Mouse (Mus musculus) heart, adult 18-20 months (tissue): ENCODE results near the gene Rgs14. TPM values are rescaled to one million over a fixed set of nuclear protein-coding genes. Genes with fewer than 3 reads are reported as not detected.

ENCODE experiments used
- total RNA-seq, 2 experiments: library from RNA; stranded (reverse); gene quantifications; 2 replicates each; pipeline ENCODE4 v1.2.3; 2021

The Rgs14 gene
- total RNA-seq, 2 experiments from 2014 or later, result 0.57 to 1.5 TPM

Other genes starting within 250 kb of the Rgs14 start
- not detected for gene Gm17617, start 236.2 kb upstream of the Rgs14 start, total RNA-seq
- under 1 TPM; 0.28 to 0.30 TPM for gene Fgfr4, start 217.1 kb upstream of the Rgs14 start, total RNA-seq
- 10 to 100 TPM; 51.8 to 51.9 TPM for gene Nsd1, start 159.9 kb upstream of the Rgs14 start, total RNA-seq
- gene Prelid1, start 49.2 kb upstream of the Rgs14 start, total RNA-seq, result 10 to 100 TPM; 40.4 to 47.3 TPM
- gene Rab24, start 47.8 kb upstream of the Rgs14 start, total RNA-seq, result 10 to 100 TPM; 35.2 to 38.0 TPM
- under 1 TPM; 0.21 to 0.37 TPM for gene Mxd3, start 39.9 kb upstream of the Rgs14 start, total RNA-seq
- gene Lman2, start 6.9 kb upstream of the Rgs14 start, total RNA-seq, result 10 to 100 TPM; 46.7 to 51.6 TPM
- gene Slc34a1, start 28.5 kb downstream of the Rgs14 start, total RNA-seq, result not detected
- gene Pfn3, start 45.5 kb downstream of the Rgs14 start, total RNA-seq, result not detected
- gene F12, start 57.1 kb downstream of the Rgs14 start, total RNA-seq, result not detected
- gene Grk6, start 75.3 kb downstream of the Rgs14 start, total RNA-seq, result 10 to 100 TPM; 13.9 to 17.1 TPM
- gene Prr7, start 94.5 kb downstream of the Rgs14 start, total RNA-seq, result under 1 TPM; 0.45 to 0.82 TPM
- 1 to 10 TPM; 5.7 to 6.4 TPM for gene Dbn1, start 118.4 kb downstream of the Rgs14 start, total RNA-seq
- gene Pdlim7, start 143.9 kb downstream of the Rgs14 start, total RNA-seq, result 10 to 100 TPM; 42.2 to 46.6 TPM
- 1 to 10 TPM; 1.6 to 3.3 TPM for gene Dok3, start 159.6 kb downstream of the Rgs14 start, total RNA-seq
- 10 to 100 TPM; 11.6 to 13.8 TPM for gene Ddx41, start 166.9 kb downstream of the Rgs14 start, total RNA-seq
- 10 to 100 TPM; 11.7 to 14.3 TPM for gene Fam193b, start 201.4 kb downstream of the Rgs14 start, total RNA-seq
- gene Tmed9, start 204.0 kb downstream of the Rgs14 start, total RNA-seq, result 100 to 1,000 TPM in 1 of 2 experiments, 10 to 100 TPM in 1; 87.3 to 109 TPM
- 1 to 10 TPM; 8.3 to 9.4 TPM for gene B4galt7, start 230.2 kb downstream of the Rgs14 start, total RNA-seq